ENCODE assay signal across 8 mouse cellular contexts in genomic region chr6:84587471-84588101, GRCm38 (mm10). TPM values are rescaled to one million over a fixed set of nuclear protein-coding genes. Genes with fewer than 3 reads are reported as not detected.
DNase-seq lines count a peak whose midpoint lies in the region; ATAC-seq and TF ChIP-seq lines count a peak whose summit lies in the region.

No protein-coding gene starts in this region.

- H3K27ac ChIP-seq in liver, embryonic 14.5 days, result no peak overlapping the region
- no peak overlapping the region for H3K27ac ChIP-seq in neural tube, embryonic 12.5 days

- no peak for TF ChIP-seq CTCF in liver, embryonic 14.5 days (IDR thresholded peaks at IDR 0.05; ENCODE audit: low read depth)

- no peak overlapping the region for H3K9ac ChIP-seq in liver, embryonic 14.5 days (replicated peaks)
- H3K9ac ChIP-seq in neural tube, embryonic 12.5 days, result peak overlapping the region; percentile 40

- H3K4me1 ChIP-seq in liver, embryonic 14.5 days (replicated peaks; ENCODE audit: control insufficient read depth in 2 of 2, insufficient read depth in 2 of 2, low read length in 1 of 2), result 0 out of 4 replicates have a peak, but pooled peaks cover 0 to 4% of the 10 kb centered on the region in 2 experiments
- peaks cover 67% of the 10 kb centered on the region for H3K4me1 ChIP-seq in neural tube, embryonic 12.5 days

- H3K27me3 ChIP-seq in liver, embryonic 14.5 days (ENCODE audit: control insufficient read depth, insufficient read depth, low read length), result peaks cover 76% of the 10 kb centered on the region
- H3K27me3 ChIP-seq in neural tube, embryonic 12.5 days (replicated peaks), result peaks cover 89% of the 10 kb centered on the region

- ATAC-seq in CD4-positive, CD25-positive, alpha-beta regulatory T cell, adult 4 months, result peak; percentile 28
- no peak for ATAC-seq in liver, embryonic 14.5 days (ENCODE audit: insufficient read depth)
- 0 out of 2 replicates have a peak, but pooled peaks have one; percentile 25 for ATAC-seq in neural tube, embryonic 12.5 days (ENCODE audit: low FRiP score, low read depth)

- TF ChIP-seq EP300 in liver, embryonic 14.5 days (IDR thresholded peaks at IDR 0.05; ENCODE audit: low read depth), result no peak

- under 1% methylated on average over 51 of the region's 51 CpGs for WGBS in liver, embryonic 14.5 days (ENCODE audit: insufficient replicate concordance)
- under 1% methylated on average over 51 of the region's 51 CpGs for WGBS in neural tube, embryonic 12.5 days

- H3K4me3 ChIP-seq in liver, embryonic 14.5 days (ENCODE audit: insufficient read depth in 1 of 2, low read depth in 2 of 2, low read length in 2 of 2), result peak overlapping the region; percentile 14 to 40
- peak overlapping the region; percentile 41 for H3K4me3 ChIP-seq in neural tube, embryonic 12.5 days

- peak overlapping the region; percentile 57 for H3K4me2 ChIP-seq in liver, embryonic 14.5 days (ENCODE audit: low read depth)
- H3K4me2 ChIP-seq in neural tube, embryonic 12.5 days (replicated peaks), result peak overlapping the region; percentile 88

- no peaks in the 10 kb centered on the region for H3K36me3 ChIP-seq in liver, embryonic 14.5 days (replicated peaks; ENCODE audit: control insufficient read depth, insufficient read depth, low read depth)
- no peaks in the 10 kb centered on the region for H3K36me3 ChIP-seq in neural tube, embryonic 12.5 days

- peak; percentile 74 for DNase-seq in adrenal gland, postnatal 14 days
- DNase-seq in gastrocnemius, postnatal 14 days, result peak; percentile 72
- DNase-seq in induced T-regulatory cell, adult 2 months (ENCODE audit: low read depth), result peak; percentile 38
- no peak for DNase-seq in liver, embryonic 14.5 days (ENCODE audit: low read depth in 3 of 3, low spot score in 3 of 3)
- DNase-seq in B cell, adult 2 months, result no peak
- DNase-seq in left cerebral cortex, postnatal 14 days (ENCODE audit: low spot score in 2 of 2), result no peak

- H3K9me3 ChIP-seq in liver, embryonic 14.5 days (ENCODE audit: control insufficient read depth, low read length), result no peaks in the 10 kb centered on the region
- no peaks in the 10 kb centered on the region for H3K9me3 ChIP-seq in neural tube, embryonic 12.5 days

- intact Hi-C loops in gastrocnemius, postnatal 14 days (cut with DNase I; ENCODE audit: low total_unique reads), result no loop called here
- intact Hi-C loops in left cerebral cortex, postnatal 14 days (cut with DNase I), result loop anchor here (5.0 kb wide), 1 partner anchor 265 kb away; no protein-coding TSS in a partner anchor

RNA-seq across cellular contexts. Expression of gene Cyp26b1, which starts 6.1 kb away (rescaled TPM):
- 1 to 10 TPM in 1 of 2 experiments, under 1 TPM in 1; 0.63 to 1.2 TPM for polyA plus RNA-seq in CD4-positive, CD25-positive, alpha-beta regulatory T cell, adult 4 months (2017; shearing (Covaris generic))
- 3.3 and 4.2 TPM in 2 replicates for total RNA-seq in adrenal gland, postnatal 14 days (2021)
- total RNA-seq in gastrocnemius, postnatal 14 days (2021), result 1 to 10 TPM; 1.1 to 2.5 TPM
- polyA plus RNA-seq in liver, embryonic 14.5 days (2012; rRNA removed), result 0.05 and 0.07 TPM in 2 replicates
- polyA plus RNA-seq in liver, embryonic 14.5 days (2014; fragmentation: Nextera tagmentation; extraction: Ambion mirVana), result 0.04 TPM in 1 of 2 replicates, not detected in the other
- polyA plus RNA-seq in neural tube, embryonic 12.5 days (2016; fragmentation: Nextera tagmentation; extraction: Ambion mirVana), result 3.6 and 5.4 TPM in 2 replicates
- 10 to 100 TPM; 16.9 to 29.0 TPM for total RNA-seq in left cerebral cortex, postnatal 14 days (2021)

Comparison
In these comparisons a context has a peak if more than half of its experiments do, and no peak if none do; other contexts are left out.
1. DNase-seq: peak in adrenal gland, postnatal 14 days (single experiment), gastrocnemius, postnatal 14 days (single experiment) and induced T-regulatory cell, adult 2 months (single experiment); none in liver, embryonic 14.5 days (0 of 3), B cell, adult 2 months (0 of 2) and left cerebral cortex, postnatal 14 days (0 of 2).